Mouse (Mus musculus): ENCODE measurements around the gene Crebl2.
A peak's percentile ranks its signal among the peaks of the same experiment; 100 is the strongest.

The Crebl2 gene

DNA sequence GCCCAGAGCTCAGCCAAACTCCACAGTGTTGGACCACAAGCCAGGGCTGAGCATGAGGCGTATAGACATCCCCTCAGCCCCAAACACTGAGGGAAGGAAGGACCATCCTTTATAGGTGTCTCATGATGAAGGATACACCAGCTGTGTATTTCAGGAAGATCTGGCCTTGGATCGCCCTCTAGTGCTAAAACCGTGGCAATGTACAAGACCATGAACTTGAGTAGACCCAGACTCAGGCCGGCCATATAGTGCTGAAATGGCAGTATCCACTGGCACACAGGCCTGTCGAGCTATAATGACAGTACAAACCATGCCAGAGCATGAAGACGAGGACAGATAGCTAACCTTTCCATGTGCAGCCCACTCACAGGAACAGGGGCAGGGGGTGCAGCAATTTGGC lies 46.8 kb downstream of the Crebl2 start:
- peak in 1 of 2 experiments; percentile 22 for DNase-seq

DNA sequence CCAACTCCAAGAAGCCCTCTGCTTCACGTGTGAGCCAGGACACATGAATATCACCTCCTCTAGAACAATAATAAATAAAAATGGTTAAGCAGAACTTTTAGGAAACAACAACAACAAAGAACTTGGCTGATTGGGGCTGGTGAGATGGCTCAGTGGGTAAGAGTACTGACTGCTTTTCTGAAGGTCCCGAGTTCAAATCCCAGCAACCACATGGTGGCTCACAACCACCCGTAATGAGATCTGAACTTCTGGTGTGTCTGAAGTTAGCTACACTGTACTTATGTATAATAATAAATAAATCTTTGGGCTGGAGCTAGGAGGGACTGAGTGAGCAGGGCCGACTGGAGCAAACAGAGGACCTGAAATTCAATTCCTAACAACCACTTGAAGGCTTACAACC lies 47.3 kb downstream of the Crebl2 start:
- no peak for DNase-seq

DNA sequence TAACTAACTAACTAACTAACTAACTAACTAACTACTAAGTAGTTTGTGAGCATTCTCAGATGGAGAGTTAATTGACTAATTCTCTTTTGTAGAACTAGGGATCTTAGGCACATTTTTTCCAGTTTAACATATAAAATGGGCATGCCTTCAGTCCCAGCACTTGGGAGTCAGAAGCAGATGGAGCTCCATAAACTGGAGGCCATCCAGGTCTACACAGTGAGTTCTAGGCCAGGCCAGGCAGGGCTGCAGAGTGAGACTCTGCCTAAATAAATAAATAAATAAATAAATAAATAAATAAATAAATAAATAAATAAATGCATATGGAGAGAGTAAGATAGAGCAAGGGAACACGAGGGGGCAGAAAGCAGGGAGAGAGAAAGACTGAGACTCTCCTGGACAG lies 47.9 kb downstream of the Crebl2 start:
- DNase-seq = peak; percentile 64 to 67

DNA sequence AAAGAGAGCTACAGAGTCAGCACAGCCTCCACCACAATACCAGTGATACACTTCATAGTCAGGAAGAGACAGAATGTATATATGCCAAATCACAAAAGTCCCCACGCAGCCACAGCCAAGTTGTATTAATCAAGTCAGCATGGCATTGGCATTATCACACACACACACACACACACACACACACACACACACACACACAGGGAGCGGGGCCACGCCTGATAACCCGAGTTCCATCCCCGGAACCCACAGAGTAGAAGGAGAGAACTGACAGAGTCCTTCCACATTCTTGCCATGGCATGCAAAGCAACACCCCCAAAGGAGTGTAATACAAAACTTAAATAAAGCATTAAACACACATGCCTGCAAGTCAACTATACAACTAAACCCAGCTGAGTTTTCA lies 49.6 kb downstream of the Crebl2 start:
- no peak for DNase-seq

DNA sequence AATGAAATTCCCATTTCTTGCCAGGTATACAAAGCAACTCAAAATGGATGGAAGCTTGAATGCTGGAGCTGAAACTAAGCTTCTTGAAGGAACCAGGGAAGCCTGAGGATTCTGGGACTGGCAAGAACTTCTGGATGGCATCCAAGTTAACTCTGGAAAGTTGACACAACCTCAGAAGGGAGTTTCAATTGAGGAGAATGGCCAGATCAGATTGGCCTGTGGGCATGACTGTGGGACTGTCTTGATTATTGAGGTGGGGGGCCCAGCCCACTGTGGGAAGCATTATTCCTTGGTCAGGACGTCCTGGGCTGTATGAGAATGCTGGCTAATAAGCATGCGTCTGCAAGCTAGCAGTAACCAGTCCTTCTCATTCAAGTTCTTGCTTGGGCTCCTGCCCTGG lies 50.1 kb downstream of the Crebl2 start:
- DNase-seq = no peak

DNA sequence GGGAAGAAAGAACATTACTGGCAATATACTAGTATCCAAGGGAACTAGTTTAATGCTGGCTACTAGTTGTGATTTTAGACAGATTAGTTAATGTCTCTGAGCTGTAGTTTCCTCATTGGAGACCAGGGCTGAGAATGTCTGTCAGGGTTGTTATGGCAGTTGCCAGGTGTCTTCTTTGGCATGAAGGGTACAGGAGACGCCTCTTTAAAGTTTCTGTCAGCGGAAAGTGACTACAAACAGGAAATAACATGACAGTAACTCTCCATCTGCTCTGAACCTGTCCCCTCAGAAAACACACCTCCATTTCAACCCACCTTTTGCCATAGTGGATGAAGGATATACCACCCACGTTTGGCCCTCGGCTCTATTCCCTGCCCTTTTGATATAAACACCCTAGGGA lies 53.7 kb downstream of the Crebl2 start:
- no peak for DNase-seq

DNA sequence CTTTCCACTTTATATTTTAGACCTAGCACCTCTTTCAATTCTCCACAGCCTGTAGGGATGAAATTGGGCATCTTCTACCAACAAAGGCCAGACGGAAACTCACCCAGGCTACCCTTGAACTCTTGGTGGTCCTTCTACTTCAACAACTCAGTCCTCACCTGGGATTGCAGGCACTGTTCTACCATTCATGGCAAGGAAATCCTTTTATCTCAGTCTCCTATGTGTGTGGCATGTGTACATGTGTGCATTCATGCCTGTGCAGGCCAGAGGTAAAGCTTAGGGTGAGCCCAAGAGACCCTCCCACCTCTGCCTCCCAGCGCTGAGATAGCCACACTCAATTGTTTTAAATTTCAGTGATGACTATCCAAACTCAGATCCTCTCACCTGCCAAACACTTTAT lies 55.6 kb downstream of the Crebl2 start:
- no peak for DNase-seq

DNA sequence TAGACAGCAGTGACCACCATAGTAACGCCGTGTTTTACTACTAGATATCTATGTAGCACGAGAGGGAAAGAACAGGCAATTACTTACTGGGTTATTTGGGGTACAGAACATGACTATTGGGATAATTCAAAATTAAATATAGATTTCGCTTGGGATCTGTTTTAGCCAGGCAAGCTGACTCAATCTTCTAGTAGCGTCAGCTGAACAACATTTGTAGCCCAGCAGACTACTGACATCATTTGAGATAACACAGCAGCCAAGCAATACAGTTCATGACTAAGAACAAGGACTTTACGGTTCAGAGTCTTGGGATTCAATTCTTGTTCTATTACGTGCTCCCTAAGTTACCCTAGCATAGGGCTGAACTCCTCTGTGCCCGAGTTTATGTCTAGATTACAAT lies 56.5 kb downstream of the Crebl2 start:
- no peak for DNase-seq

DNA sequence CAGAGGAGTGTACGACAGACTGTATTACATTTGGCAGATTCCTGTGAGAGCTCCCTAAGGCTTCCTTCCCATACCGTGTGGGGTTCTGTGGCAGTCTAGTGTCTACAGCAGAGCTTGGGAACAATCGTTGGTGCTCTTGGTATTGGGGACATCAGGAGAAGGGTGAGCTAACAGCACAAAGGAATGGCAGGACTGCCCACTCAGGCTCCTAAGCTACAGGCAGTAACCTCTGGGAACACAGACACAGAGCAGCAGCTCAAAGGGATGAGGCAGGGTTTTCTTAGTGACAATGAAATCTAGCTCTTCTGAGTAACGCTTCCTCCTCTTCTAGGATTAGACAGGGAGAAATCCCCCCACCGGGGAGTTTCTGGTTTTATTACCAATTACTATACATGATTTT lies 57.1 kb downstream of the Crebl2 start:
- DNase-seq = peak; percentile 22 to 54

DNA sequence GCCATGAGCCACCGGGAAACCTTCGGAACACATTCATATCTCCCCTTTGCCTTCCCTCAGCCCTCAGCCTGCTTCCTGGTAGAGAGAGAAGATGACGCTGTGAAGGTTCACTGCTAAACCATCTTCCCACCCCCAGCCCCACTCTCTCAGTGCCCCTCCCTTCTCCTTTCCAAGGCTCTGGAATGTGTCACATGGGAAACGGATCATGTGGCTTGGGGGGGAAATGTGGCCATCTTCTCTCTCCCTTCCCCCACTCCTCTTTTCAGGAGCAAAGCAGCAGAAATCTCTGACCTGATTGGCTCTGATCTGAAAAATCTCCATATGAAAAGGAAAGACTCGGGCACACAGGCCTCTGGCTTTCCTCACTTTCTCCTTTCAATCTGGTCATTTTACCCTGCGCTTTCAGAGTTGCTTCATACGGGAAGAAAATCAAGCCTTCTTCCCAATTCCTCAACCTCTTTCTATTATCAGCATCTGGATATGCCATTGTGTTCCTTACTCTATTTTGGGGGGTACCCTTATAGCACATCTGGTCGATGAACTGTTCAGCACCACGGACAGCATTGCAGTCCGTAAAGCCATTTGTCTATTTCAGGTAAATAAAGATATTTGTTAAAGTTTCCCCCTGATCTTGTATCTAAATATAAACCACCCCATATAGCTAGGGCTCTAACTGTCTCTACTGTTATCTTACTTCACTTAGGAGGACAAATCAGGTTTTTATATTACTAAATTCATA lies 57.9 kb downstream of the Crebl2 start:
- peak; percentile 80 to 85 for DNase-seq

DNA sequence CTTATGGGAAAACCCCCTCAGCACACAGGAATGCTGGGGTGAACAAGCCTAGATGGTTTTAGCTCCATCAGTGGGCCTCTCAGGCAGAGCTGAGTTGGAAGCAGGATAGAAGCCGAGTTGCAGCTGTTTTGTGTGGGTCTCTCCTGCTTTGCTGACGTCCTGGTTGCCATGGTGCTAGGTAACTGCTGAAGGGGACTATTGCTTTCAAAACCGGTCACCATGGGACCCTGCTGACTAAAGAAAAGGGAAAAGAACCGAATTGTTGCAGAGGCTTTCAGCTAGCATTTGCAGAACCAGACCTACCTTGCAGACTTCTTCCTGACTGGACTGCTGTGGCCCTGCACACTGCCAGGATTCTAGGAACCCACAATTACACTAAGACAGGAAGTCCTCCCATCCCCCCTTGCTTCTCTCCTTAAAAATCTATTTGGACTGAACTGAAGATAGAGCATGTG lies 58.6 kb downstream of the Crebl2 start:
- peak in 1 of 2 experiments; percentile 28 for DNase-seq

DNA sequence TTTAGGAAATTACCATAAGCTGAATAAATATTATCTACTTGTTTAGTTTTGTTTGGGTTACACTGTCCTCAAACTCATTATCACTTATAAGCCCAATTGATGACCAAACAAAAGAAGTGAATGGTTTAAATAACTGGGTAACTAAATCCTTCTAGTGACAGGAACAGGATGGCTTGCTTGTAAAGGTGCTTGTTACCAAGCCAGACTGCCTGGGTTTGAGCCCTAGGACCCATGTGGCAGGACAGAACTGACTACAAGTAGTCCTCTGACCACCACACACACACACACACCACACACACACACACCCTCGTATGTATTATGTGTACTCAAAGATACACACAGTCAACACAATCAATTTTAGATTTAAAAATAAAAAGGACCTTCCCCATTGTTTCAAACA lies 59.8 kb downstream of the Crebl2 start:
- DNase-seq = no peak

DNA sequence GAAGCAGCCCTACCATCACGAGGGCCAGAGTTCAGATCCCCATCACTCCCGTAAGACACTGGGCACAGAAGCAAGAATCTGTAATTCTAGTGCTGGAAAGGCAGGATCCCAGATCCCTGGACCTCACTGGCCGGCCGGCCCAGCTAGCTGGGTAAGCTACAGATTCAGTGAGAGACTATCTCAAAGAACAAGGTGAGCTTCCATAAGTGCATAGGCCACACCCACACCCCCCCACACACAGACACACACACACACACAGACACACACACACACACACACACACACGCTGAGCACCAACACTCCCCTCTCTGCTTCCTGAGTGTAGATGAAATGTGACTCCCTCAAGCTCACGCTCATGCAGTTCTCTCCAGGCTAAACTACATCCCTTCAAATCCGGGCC lies 60.5 kb downstream of the Crebl2 start:
- no peak for DNase-seq

DNA sequence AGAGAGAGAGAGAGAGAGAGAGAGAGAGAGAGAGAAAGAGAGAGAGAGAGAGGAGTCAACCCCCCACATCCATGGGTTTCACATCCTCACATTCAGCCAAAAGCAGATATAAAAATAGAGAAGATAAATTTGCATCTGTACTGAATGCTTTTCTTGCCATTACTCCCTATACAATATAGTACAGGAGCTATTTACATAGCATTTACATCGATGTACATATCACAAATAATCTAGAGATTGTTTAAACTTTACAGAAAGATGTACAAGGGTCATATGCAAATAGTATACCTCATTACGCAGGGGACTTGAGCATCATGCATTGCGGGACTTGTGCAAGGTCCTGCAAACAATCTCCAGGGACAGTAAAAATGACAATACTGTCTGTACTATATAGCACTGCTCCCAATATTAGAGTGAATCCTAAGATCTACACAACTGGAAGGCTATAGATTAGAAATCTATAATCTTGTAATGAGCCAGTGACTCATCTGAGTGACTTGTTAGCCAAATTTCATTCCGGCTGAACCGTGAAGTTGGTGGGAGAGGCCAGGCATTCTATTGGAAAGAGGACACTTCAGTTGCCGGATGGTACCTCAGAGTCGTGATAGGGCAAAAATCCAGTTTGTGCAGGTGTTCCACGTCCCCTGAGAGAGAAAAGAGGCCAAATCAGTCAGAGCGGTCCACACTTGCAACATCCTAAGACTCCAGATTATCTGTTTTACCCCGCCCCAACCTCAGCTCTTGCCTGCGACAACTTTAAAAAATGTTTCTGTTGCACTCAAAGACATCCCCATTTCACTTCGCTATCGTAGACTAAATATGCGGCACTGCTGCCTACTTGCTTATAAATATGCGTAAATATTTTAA lies 66.8 kb downstream of the Crebl2 start:
- DNase-seq = no peak

DNA sequence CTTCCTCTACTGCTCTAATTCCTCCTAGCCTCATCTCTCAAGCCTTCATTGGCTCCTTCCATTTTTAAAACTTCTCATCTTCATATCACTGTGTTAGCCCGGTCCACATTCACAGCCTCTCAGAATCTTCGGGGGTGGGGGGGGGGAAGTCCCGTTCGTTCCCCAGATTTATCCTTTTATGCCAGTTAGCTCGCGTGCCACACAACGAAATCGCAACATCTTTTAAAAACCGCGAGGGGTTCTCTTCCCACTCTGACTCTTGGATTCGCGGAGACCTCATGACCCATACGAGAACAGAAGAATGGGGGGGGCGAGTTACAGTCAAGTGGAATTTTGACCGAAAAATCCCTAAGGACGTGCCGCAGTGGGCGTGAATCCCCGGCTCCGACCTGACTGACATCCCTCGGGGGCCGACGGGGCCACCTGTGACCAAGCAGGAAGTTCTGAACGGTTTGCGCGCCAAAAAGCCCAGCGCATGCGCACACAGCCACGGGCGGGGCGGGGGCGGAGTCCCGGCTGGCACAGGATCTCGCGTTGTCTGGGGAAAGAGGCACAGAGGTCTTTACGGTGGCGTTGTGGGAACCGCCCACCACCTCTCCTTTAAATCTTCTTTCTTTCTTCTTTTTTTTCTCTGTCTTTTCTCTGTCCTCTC lies 67.6 kb downstream of the Crebl2 start:
- DNase-seq = peak; percentile 97 to 98

DNA sequence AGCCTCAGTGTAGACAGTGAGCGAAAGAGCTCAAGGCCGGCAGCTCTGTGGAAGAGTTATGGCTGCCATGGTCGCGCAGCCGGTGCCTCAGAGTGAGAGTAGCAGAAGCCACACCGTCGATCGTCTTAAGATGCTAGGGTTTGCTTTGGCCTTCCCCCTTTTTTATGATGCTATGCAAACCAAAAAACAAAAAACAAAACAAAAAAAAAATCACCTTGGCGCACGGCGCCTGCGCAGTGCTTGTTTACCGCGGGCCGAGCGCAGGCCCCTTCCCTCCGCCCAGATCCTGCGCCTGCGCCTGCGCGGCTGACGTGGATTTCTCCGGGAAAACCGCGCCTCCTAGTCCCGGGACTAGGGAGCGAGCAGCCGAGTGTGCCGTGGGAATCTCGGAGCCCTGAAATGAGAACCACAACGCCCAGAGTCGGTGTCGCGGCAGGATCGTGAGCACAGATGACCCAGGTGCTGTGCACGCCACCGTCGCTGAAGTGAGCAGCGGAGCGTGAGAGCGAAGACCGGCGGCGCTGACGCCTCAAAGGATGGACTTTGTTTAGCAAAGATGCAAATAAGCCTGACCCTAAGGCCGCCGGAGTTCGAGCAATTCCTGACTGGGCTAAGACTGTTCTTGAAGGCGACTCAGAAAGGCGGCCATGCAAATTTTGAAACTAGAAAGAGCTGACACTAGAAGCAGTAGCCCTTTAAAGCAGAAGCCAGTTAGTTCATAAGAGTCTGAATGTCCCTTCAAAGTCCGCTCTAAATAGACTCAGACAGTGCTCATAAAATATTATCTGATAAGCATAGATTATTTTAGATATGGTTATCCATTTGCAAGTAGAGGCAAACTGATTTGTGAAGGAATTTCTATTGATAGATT lies 68.4 kb downstream of the Crebl2 start, which contains the start of gene Gpr19:
Gene Gpr19 (minus strand): TSS at position 484 of the 871 bp plus-strand sequence.
- DNase-seq = peak; percentile 91 to 92

DNA sequence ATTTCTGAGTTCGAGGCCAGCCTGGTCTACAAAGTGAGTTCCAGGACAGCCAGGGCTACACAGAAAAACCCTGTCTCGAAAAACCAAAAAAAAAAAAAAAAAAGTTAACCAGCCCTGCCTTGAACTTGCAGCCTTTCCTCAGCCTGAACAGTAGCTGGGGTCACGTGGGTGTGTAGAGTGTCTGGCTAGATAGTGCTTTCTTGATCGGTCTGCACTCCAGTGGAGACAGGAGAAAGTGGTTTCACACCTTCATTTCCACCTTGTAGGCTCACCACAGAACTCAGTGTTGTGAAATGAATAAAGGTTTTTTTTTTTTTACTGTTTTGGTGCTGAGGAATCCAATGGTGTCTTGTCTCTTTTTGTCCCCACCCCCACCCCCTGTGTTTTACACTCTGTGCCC lies 73.4 kb downstream of the Crebl2 start:
- DNase-seq = no peak

DNA sequence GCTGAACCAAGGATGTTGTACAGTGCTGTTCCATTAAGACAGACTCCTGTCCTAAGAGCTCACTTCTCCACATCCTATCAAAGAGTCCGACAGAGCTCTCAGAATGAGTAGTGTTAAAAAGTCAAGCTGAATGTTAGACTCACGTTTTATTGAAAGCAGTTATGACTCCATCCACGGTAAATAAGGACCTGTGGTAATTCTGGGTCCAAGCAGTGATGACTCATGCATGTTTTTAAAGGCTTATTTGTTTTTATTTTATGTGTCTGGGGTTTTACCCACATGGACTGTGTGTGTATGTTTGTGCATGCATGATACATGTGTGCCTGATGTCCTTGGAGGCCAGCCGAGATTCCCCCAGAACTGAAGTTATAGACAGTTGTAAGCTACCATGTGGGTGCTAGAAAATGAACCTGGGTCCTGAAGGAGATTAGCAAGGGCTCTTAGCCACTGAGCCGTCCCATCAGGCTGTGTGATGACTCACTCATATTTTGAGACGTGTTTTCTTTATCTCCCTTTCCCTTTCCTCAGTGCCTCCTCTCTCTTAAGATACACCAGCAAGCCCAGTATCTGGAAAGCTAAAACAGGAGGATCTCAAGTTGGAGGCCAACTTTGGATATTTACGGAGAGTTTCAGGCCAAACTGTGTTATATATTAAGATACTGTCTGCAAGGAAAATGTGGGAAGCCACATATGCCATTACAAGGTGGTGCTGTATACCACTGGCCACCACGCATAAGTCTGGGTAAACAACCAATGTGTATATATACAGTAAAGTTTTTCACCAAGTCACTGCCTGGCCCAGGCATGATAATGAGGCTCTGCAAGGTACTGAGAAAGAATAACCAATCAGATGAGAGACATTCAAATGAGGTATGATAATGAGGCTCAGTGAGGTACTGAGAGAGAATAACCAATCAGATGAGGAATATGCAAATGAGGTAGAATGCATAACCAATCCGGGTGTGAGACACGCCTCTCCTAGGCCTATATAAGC lies 74.2 kb downstream of the Crebl2 start:
- no peak for DNase-seq

DNA sequence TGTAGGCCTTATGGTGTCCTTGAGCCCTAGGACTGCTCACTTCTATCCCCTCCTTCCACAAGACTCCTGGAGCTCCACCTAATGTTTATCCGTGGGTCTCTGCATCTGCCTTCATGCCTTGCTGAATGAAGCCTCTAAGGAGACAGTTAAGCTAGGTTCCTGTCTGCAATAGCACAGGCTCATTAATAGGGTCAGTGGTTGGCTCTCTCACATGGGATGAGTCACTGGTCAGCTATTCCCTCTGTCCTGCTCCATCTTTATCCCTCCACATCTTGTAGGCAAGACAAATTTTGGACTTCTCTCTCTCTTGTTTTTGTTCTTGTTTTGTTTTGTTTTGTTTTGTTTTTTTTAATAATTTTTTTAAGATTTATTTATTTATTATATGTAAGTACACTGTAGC lies 75.9 kb downstream of the Crebl2 start:
- no peak for DNase-seq

Measured in cerebellum, postnatal 36 days (tissue).